Comparison of ENCODE assay signal across 15 mouse cellular contexts in genomic region chr11:100967376-100967775, GRCm38 (mm10). TPM values are rescaled to one million over a fixed set of nuclear protein-coding genes. Genes with fewer than 3 reads are reported as not detected.
DNase-seq lines count a peak whose midpoint lies in the region; ATAC-seq lines count a peak whose summit lies in the region.
"Had no signal": no experiment of that assay in that cellular context is flagged by ENCODE, and none has a peak within 500 bp of the region (broad histone marks: within the 10 kb centered on the region; RNA-seq: fewer than 3 reads in every experiment).

No protein-coding gene starts in this region.

- no peaks in the 10 kb centered on the region for H3K9me3 ChIP-seq in kidney, embryonic 14.5 days (ENCODE audit: control insufficient read depth, low read length)
- no peaks in the 10 kb centered on the region for H3K9me3 ChIP-seq in neural tube, embryonic 13.5 days
- H3K9me3 ChIP-seq in intestine, embryonic 15.5 days: no peaks in the 10 kb centered on the region
- H3K9me3 ChIP-seq: midbrain, embryonic 10.5 days; neural tube, embryonic 12.5 days had no signal

- no peak for ATAC-seq in kidney, embryonic 14.5 days (ENCODE audit: low FRiP score, low TSS enrichment)
- no peak for ATAC-seq in neural tube, embryonic 13.5 days (ENCODE audit: low read depth)
- ATAC-seq in intestine, embryonic 15.5 days: no peak
- ATAC-seq in erythroid progenitor cell, adult 5-6 weeks (replicated peaks; ENCODE audit: low FRiP score, poor library complexity, severe bottlenecking): no peak
- ATAC-seq: inflammation-experienced regulatory T-cells, adult 6 months had no signal

- WGBS in kidney, embryonic 14.5 days: 74% methylated on average over 5 of the region's 5 CpGs
- WGBS in neural tube, embryonic 13.5 days: 66% methylated on average over 5 of the region's 5 CpGs
- WGBS in intestine, embryonic 15.5 days: 56% methylated on average over 5 of the region's 5 CpGs

- H3K27me3 ChIP-seq in kidney, embryonic 14.5 days (ENCODE audit: control insufficient read depth, insufficient read depth, low read length): peaks cover 33% of the 10 kb centered on the region
- H3K27me3 ChIP-seq in neural tube, embryonic 13.5 days: peaks cover 82% of the 10 kb centered on the region
- H3K27me3 ChIP-seq in intestine, embryonic 15.5 days (replicated peaks): 0 out of 2 replicates have a peak, but pooled peaks cover 3% of the 10 kb centered on the region

- H3K9ac ChIP-seq in kidney, embryonic 14.5 days (ENCODE audit: low read depth, low read length): no peak overlapping the region
- H3K9ac ChIP-seq in neural tube, embryonic 13.5 days: no peak overlapping the region
- H3K9ac ChIP-seq in intestine, embryonic 15.5 days: no peak overlapping the region
- H3K9ac ChIP-seq: neural tube, embryonic 12.5 days had no signal

- no peaks in the 10 kb centered on the region for H3K36me3 ChIP-seq in kidney, embryonic 14.5 days (ENCODE audit: control insufficient read depth, insufficient read depth, low read length)
- no peaks in the 10 kb centered on the region for H3K36me3 ChIP-seq in neural tube, embryonic 13.5 days
- H3K36me3 ChIP-seq in intestine, embryonic 15.5 days: no peaks in the 10 kb centered on the region
- H3K36me3 ChIP-seq: midbrain, embryonic 10.5 days; neural tube, embryonic 12.5 days had no signal

- H3K4me2 ChIP-seq in kidney, embryonic 14.5 days (replicated peaks; ENCODE audit: low read depth, low read length): 0 out of 2 replicates have a peak overlapping the region, but pooled peaks have one; percentile 51
- H3K4me2 ChIP-seq in neural tube, embryonic 13.5 days: 0 out of 2 replicates have a peak overlapping the region, but pooled peaks have one; percentile 53
- peak overlapping the region; percentile 88 for H3K4me2 ChIP-seq in intestine, embryonic 15.5 days (replicated peaks)
- H3K4me2 ChIP-seq: neural tube, embryonic 12.5 days had no signal

- H3K27ac ChIP-seq in kidney, embryonic 14.5 days (ENCODE audit: low read depth, low read length): no peak overlapping the region
- no peak overlapping the region for H3K27ac ChIP-seq in neural tube, embryonic 13.5 days (replicated peaks)
- H3K27ac ChIP-seq in intestine, embryonic 15.5 days: no peak overlapping the region
- H3K27ac ChIP-seq: midbrain, embryonic 10.5 days; neural tube, embryonic 12.5 days had no signal

- no peak for DNase-seq in kidney, adult 9 months
- DNase-seq in neural tube, embryonic 10.5 days (ENCODE audit: extremely low spot score, low spot score): no peak
- DNase-seq in cerebellum, adult 18-20 months: no peak
- no peak for DNase-seq in urinary bladder, postnatal 36 days (ENCODE audit: low spot score in 2 of 2)
- DNase-seq: adrenal gland, postnatal 10 days; B cell, adult 2 months; liver; right cerebral cortex, adult 18-20 months had no signal

- H3K4me3 ChIP-seq in kidney, embryonic 14.5 days (ENCODE audit: low read length): no peak overlapping the region
- H3K4me3 ChIP-seq in neural tube, embryonic 13.5 days: no peak overlapping the region
- H3K4me3 ChIP-seq in intestine, embryonic 15.5 days (replicated peaks): peak overlapping the region; percentile 69; the same call in 1 of the 2 replicates
- H3K4me3 ChIP-seq: midbrain, embryonic 10.5 days; neural tube, embryonic 12.5 days had no signal

- 0 out of 2 replicates have a peak, but pooled peaks cover 4% of the 10 kb centered on the region for H3K4me1 ChIP-seq in kidney, embryonic 14.5 days (ENCODE audit: control insufficient read depth, insufficient read depth, low read length)
- peaks cover 16% of the 10 kb centered on the region for H3K4me1 ChIP-seq in neural tube, embryonic 13.5 days (replicated peaks)
- H3K4me1 ChIP-seq in intestine, embryonic 15.5 days (replicated peaks): peaks cover 41% of the 10 kb centered on the region

RNA-seq across cellular contexts. Expression of gene Cavin1, which starts 3.3 kb away (rescaled TPM):
- 40.7 and 45.1 TPM in 2 replicates for polyA plus RNA-seq in kidney, embryonic 14.5 days (2014; fragmentation: Nextera tagmentation; extraction: Ambion mirVana)
- 46.7 and 49.3 TPM in 2 replicates for polyA plus RNA-seq in neural tube, embryonic 13.5 days (2015; fragmentation: Nextera tagmentation; extraction: Ambion mirVana)
- 223 and 237 TPM in 2 replicates for polyA plus RNA-seq in intestine, embryonic 15.5 days (2015; fragmentation: Nextera tagmentation; extraction: Ambion mirVana)
- total RNA-seq in erythroid progenitor cell, adult 5-6 weeks (2015; ENCODE audit: low replicate concordance): not detected in 2 replicates
- not detected in 2 replicates for total RNA-seq in erythroid progenitor cell, adult 5-6 weeks (2017; ENCODE audit: low replicate concordance)

RNA-seq across cellular contexts. Expression of gene Stat3, which starts 28.0 kb away (rescaled TPM):
- 25.3 and 40.0 TPM in 2 replicates for polyA plus RNA-seq in kidney, embryonic 14.5 days (2014; fragmentation: Nextera tagmentation; extraction: Ambion mirVana)
- 72.3 and 82.3 TPM in 2 replicates for polyA plus RNA-seq in neural tube, embryonic 13.5 days (2015; fragmentation: Nextera tagmentation; extraction: Ambion mirVana)
- 45.8 and 48.9 TPM in 2 replicates for polyA plus RNA-seq in intestine, embryonic 15.5 days (2015; fragmentation: Nextera tagmentation; extraction: Ambion mirVana)
- 31.0 and 31.4 TPM in 2 replicates for total RNA-seq in erythroid progenitor cell, adult 5-6 weeks (2015; ENCODE audit: low replicate concordance)
- 26.2 and 26.6 TPM in 2 replicates for total RNA-seq in erythroid progenitor cell, adult 5-6 weeks (2017; ENCODE audit: low replicate concordance)

RNA-seq across cellular contexts. Expression of gene Atp6v0a1, which starts 41.9 kb away (rescaled TPM):
- polyA plus RNA-seq in kidney, embryonic 14.5 days (2014; fragmentation: Nextera tagmentation; extraction: Ambion mirVana): 29.2 and 38.8 TPM in 2 replicates
- polyA plus RNA-seq in neural tube, embryonic 13.5 days (2015; fragmentation: Nextera tagmentation; extraction: Ambion mirVana): 111 and 121 TPM in 2 replicates
- polyA plus RNA-seq in intestine, embryonic 15.5 days (2015; fragmentation: Nextera tagmentation; extraction: Ambion mirVana): 35.4 and 36.2 TPM in 2 replicates
- 316 and 341 TPM in 2 replicates for total RNA-seq in erythroid progenitor cell, adult 5-6 weeks (2015; ENCODE audit: low replicate concordance)
- total RNA-seq in erythroid progenitor cell, adult 5-6 weeks (2017; ENCODE audit: low replicate concordance): 355 and 494 TPM in 2 replicates
